Mouse (Mus musculus) lung, adult 2 months (tissue): Measurements from ENCODE around the gene Padi4. TPM values are rescaled to one million over a fixed set of nuclear protein-coding genes. Genes with fewer than 3 reads are reported as not detected.

Experiments used
- DNase-seq: peaks from one replicate; pipeline ENCODE4 v3.0.0; 2022
- H3K4me1 ChIP-seq: fragments of 200-500 bp; 2 replicates; pipeline ENCODE4 v1.6.1; 2011; ENCODE audit warnings: low read length; ENCODE audit not compliant: control insufficient read depth, insufficient read depth
- H3K4me3 ChIP-seq: fragments of 200-500 bp; replicated peaks from 2 replicates; pipeline ENCODE3; 2011; ENCODE audit warnings: low read depth, mild to moderate bottlenecking, control low read depth, low read length; ENCODE audit errors: extremely low read depth
- CTCF ChIP-seq: fragments of 200-500 bp; IDR thresholded peaks from 2 replicates; pipeline ENCODE4 v1.5.1; 2011; ENCODE audit warnings: mild to moderate bottlenecking, low read length, control low read depth; ENCODE audit not compliant: insufficient read depth
- POLR2A ChIP-seq: fragments of 200-500 bp; IDR thresholded peaks from 2 replicates; pipeline ENCODE4 v1.6.1; 2011; ENCODE audit warnings: low read depth, mild to moderate bottlenecking, control low read depth, low read length, borderline replicate concordance; ENCODE audit errors: extremely low read depth
- WGBS: fragments of 180-500 bp; shearing (Covaris S2); methylation state at CpG from one replicate; pipeline ENCODE4 v1.1.7; 2018; 5-methylcytosine and 5-hydroxymethylcytosine counted together
- polyA plus RNA-seq: library from polyadenylated mRNA; depleted of rRNA; stranded (reverse); fragments of >200 nt; gene quantifications from 2 replicates; pipeline ENCODE4 v1.2.3, GENCODE M21; 2012

Padi4 gene
- polyA plus RNA-seq, 1 experiment = 9.4 TPM

DNA sequence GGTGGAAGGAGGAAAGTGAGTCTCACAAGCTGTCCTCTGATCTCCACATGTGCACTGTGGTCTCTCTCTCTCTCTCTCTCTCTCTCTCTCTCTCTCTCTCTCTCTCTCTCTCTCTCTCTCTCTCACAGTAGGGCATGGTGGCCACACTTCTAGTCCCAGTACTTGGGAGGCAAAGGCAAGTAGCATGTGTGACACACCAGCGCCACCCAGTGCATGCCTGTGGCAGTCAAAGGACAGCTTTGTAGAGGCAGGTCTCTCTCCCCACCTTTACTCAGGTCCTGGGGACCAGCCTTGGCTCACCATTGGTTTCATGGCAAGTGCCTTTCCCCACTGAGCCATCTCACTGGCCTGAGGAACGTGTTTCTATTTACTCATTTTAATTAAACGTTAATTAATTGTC, 29.4 kb downstream of the Padi4 start:
- no peaks in the 10 kb centered on the region for H3K4me1 ChIP-seq
- H3K4me3 ChIP-seq = no peak overlapping the region
- TF ChIP-seq POLR2A (no peak), CTCF (peak; percentile 82)
- peak; percentile 19 for DNase-seq
- WGBS = 15% methylated on average over 3 of the region's 3 CpGs

DNA sequence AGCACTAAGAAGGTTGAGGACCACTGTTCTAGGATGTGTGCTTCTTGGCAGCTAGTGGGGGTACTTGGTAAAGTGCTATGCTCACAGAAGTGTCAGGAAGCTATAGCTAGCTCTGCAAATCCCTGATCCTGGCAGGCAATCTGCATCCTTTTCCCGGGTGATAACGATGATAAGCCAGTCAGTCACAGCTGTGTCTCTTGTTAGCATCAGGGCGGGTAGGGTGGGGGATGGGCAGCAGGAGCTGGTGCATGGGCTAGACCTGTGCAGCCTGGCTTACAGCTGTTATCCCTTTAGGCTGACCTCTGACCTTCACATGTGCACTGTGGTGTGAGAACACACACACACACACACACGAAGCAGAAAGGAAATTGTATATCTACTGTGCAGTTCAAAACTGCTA, 30.9 kb downstream of the Padi4 start:
- no peak for DNase-seq
- Histone ChIP-seq H3K4me3 (no peak overlapping the region), H3K4me1 (no peaks in the 10 kb centered on the region)
- TF ChIP-seq CTCF (no peak), POLR2A (no peak)
- 36% methylated on average over 4 of the region's 4 CpGs for WGBS

DNA sequence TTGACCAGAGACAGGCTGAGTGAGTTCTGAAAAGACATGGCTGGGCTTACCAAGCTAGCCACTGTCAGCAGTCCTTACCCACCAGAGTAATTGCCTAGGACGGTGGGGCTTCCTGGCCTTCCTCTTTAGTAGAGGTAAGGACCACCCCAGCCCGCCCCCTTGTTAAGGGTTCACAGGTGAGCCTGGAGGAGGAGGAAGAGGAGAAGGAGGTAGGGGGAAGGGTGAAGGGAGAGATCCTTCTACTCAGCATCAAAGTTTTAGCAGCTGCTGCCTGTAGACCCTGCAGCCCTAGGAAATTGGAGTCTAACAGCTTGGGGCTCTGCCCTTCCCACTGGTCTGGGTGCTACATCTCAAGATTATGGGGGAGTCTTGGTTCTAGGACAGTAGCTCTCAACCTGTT, 31.5 kb downstream of the Padi4 start, which contains the start of gene Padi6:
Padi6 (minus strand) TSS at position 101 of the 400 bp plus-strand sequence.
- DNase-seq = no peak
- TF ChIP-seq CTCF (no peak), POLR2A (no peak)
- WGBS = 55% methylated on average over 2 of the region's 2 CpGs
- no peak within 1 kb of the TSS for H3K4me3 ChIP-seq
- no peaks in the 10 kb centered on the region for H3K4me1 ChIP-seq

DNA sequence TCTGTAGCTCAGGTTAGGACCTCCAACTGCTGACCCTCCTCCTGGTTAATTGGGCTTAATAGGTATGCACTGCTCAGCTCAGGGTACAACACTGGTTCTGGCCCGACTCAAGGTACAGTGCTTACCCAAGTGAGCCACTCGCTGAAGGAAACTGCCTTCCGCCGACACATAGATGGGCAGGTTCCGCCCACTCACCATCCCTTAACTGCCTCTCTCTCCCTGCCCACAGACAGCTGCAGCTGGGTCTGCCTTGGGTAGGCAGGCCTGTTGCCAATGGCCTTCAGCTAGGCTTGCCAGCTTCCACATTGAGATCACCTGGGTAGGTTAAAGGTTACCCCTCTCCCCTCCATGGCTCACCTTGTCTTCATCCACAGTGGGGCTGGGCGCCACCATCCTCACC, 32.6 kb downstream of the Padi4 start:
- 74% methylated on average over 6 of the region's 6 CpGs for WGBS
- no peaks in the 10 kb centered on the region for H3K4me1 ChIP-seq

DNA sequence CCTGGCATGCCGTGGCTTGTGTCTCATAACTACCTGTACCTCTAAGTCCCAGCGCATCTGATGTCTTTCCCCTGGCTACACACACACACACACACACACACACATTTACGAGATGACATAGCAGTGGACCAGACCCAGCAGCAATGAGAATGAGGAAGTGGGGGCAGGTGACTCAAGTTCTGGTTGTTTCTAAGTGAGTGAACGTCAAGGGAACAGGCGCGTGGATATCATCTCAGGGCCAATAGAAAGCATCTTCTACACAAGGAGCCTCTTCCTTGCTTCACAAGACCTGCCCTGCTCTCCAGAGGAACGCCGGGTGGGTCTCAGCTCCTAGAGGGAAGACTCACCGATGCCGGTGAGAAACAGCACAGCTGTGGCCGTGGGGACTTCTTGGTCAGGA, 33.4 kb downstream of the Padi4 start:
- WGBS = 72% methylated on average over 11 of the region's 11 CpGs
- no peak overlapping the region for H3K4me3 ChIP-seq
- DNase-seq = no peak
- H3K4me1 ChIP-seq = no peaks in the 10 kb centered on the region
- no peak for TF ChIP-seq POLR2A
- TF ChIP-seq CTCF = no peak

More for the DNA sequence above, 32.6 kb downstream of the Padi4 start:
- H3K4me3 ChIP-seq = no peak overlapping the region
- DNase-seq = no peak
- no peak for TF ChIP-seq POLR2A
- TF ChIP-seq CTCF = no peak

DNA sequence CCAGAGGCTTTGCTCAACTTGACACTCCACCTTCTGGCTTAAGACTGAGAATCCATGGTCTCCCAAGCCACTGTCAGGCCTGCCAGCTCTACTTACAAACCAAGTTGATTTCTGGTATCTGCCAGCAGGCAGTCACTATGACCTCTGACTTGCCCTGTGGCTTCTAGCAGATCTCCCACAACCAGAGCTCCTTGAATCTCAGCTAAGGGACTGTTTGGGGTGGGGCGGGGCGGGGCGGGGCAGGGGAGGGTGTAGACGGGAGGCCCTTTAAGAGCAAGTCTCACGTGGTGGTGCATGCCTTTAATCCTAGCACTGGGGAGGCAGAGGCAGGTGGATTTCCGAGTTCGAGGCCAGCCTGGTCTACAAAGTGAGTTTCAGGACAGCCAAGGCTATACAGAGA, 41.2 kb downstream of the Padi4 start:
- TF ChIP-seq CTCF = no peak
- TF ChIP-seq POLR2A = no peak
- H3K4me1 ChIP-seq = no peaks in the 10 kb centered on the region
- DNase-seq = no peak
- no peak overlapping the region for H3K4me3 ChIP-seq
- WGBS = 72% methylated on average over 7 of the region's 7 CpGs

DNA sequence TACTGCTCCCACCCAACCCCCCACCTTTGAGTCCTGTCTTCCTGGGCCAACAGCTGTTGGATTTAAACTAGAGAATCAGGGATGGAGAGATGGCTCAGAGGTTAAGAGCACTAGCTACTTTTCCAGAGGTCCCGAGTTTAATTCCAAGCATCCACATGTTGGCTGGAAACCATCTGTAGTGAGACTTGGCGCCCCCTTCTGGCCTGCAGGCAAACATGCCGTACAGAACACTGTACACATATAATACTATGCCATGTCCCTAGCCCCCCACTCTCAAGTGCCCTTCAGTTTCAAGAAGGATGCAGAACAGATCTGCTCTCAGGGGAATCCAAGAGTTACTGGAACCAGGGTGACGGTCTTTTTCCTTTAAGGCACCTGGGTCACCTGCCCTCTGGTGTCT, 42.4 kb downstream of the Padi4 start:
- TF ChIP-seq POLR2A (no peak), CTCF (peak; percentile 21; the same call in 1 of the 2 replicates)
- 80% methylated on average over 4 of the region's 4 CpGs for WGBS
- no peak overlapping the region for H3K4me3 ChIP-seq
- no peak for DNase-seq
- H3K4me1 ChIP-seq = no peaks in the 10 kb centered on the region

DNA sequence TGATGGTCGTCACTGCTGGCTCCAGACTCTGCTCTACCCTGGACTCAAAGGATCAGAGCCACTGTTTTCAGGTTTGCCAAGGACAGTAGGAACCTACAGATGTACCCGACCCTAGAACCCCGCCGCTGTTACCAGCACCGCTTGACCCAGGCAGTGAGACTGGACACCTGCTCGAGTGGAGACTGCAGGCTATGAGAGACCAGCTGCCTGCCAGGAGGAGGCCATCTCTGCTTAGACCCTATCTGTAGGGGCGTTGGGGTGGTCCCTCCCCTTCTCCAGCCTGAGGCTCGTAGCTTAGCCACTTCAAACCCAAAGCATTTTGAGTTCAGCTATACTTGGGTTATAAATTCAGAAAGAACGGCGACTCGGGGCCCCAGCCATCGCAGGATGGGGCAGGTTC, 47.1 kb downstream of the Padi4 start:
- Histone ChIP-seq H3K4me3 (no peak overlapping the region), H3K4me1 (no peaks in the 10 kb centered on the region)
- TF ChIP-seq POLR2A = no peak
- TF ChIP-seq CTCF = no peak
- no peak for DNase-seq
- 85% methylated on average over 12 of the region's 12 CpGs for WGBS

DNA sequence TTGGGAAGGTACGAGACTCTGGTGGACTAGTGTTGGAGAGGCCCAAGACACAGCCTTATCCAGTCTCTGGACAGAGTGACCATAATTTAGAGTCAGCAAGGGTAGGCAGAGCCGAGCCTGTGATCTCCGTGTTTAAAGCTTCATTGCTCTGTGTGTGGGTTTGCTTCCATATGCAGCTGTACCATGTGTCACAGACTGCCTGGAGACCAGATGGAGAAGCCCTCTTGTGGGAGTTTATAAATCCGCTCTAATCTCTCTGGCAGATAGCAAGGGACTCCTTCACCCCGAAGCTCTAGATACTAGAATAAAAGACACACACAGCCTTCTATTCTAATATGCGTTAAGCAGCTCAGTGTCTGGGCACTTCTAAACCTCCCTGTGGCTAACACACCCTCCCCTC, 49.3 kb downstream of the Padi4 start:
- TF ChIP-seq CTCF (no peak), POLR2A (no peak)
- no peak for DNase-seq
- 78% methylated on average over 6 of the region's 6 CpGs for WGBS
- H3K4me3 ChIP-seq = no peak overlapping the region
- H3K4me1 ChIP-seq = no peaks in the 10 kb centered on the region

DNA sequence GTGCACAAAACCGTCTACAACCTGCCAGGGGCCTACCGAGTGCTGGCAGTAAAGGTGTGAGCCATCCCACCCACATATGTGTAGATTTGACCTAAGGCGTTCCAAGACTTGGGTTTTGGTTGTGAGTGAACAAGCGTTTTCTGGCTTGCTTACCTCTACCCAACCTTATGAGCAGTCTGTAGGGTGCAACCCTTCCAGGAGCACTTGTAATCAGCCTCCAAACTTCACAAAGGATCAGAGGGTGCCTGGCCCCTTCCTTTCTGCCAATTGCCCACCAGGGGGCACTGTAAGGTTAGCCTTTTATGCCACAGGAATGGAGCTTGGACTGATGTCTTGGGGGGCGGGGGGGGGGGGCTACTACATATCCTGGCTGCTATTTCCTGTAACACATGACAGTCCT, 50.2 kb downstream of the Padi4 start:
- TF ChIP-seq CTCF = peak; percentile 68
- TF ChIP-seq POLR2A = no peak
- DNase-seq = no peak

DNA sequence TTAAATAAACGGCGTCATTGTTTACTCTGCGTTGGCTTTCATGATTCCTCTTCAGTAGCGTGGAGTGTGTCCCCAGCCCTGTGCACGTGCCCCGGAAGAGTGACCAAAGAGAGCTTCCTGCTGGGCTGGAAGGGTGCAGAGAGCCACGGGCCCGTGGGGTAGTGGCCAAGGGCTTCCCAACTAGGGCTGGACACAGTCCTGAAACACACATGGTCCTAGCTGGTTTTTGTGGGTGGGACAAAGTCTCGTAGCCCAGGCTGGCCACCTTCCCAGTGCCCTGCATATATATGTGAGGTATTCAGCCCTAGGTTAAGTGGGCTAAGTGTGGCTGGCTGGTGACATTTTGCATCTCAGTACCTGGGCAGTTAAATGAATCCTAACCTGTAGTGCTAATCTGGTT, 50.8 kb downstream of the Padi4 start:
- H3K4me1 ChIP-seq = no peaks in the 10 kb centered on the region
- DNase-seq = no peak
- H3K4me3 ChIP-seq = no peak overlapping the region
- TF ChIP-seq POLR2A (no peak), CTCF (no peak)
- WGBS = 44% methylated on average over 9 of the region's 9 CpGs

More for the DNA sequence above, 50.2 kb downstream of the Padi4 start:
- no peaks in the 10 kb centered on the region for H3K4me1 ChIP-seq
- no peak overlapping the region for H3K4me3 ChIP-seq
- WGBS = 67% methylated on average over 5 of the region's 5 CpGs
